Mouse (Mus musculus): ENCODE data around the gene Tctex1d4. TPM values are rescaled to one million over a fixed set of nuclear protein-coding genes. Genes with fewer than 3 reads are reported as not detected.

The Tctex1d4 gene
- polyA plus RNA-seq, 1 experiment from 2014 or later: not detected

- Histone ChIP-seq H3K9me3 (replicated peaks) (no peaks in the 10 kb centered on the region), H3K4me1 (peaks cover 11% of the 10 kb centered on the region), H3K27me3 (replicated peaks) (no peaks in the 10 kb centered on the region), H3K36me3 (peaks cover 38% of the 10 kb centered on the region), H3K9ac (replicated peaks) (no peak overlapping the region), H3K4me2 (no peak overlapping the region), H3K27ac (replicated peaks) (no peak overlapping the region), H3K4me3 (replicated peaks) (no peak overlapping the region)
- WGBS: 80% methylated on average over 10 of the region's 10 CpGs
- no peak for ATAC-seq (ENCODE audit: low FRiP score)
Measured at GRCm38 (mm10) chr4:117104672-117105071, 21.9 kb upstream of the Tctex1d4 start.

GRCm38 (mm10) chr4:117105127-117105526 lies 21.5 kb upstream of the Tctex1d4 start:
- Histone ChIP-seq H3K4me1 (peaks cover 11% of the 10 kb centered on the region), H3K9me3 (replicated peaks) (no peaks in the 10 kb centered on the region), H3K36me3 (peaks cover 42% of the 10 kb centered on the region), H3K9ac (replicated peaks) (no peak overlapping the region), H3K4me2 (no peak overlapping the region), H3K27ac (replicated peaks) (no peak overlapping the region), H3K27me3 (replicated peaks) (no peaks in the 10 kb centered on the region), H3K4me3 (replicated peaks) (no peak overlapping the region)
- ATAC-seq (ENCODE audit: low FRiP score): no peak
- WGBS: 52% methylated on average over 10 of the region's 10 CpGs

DNA sequence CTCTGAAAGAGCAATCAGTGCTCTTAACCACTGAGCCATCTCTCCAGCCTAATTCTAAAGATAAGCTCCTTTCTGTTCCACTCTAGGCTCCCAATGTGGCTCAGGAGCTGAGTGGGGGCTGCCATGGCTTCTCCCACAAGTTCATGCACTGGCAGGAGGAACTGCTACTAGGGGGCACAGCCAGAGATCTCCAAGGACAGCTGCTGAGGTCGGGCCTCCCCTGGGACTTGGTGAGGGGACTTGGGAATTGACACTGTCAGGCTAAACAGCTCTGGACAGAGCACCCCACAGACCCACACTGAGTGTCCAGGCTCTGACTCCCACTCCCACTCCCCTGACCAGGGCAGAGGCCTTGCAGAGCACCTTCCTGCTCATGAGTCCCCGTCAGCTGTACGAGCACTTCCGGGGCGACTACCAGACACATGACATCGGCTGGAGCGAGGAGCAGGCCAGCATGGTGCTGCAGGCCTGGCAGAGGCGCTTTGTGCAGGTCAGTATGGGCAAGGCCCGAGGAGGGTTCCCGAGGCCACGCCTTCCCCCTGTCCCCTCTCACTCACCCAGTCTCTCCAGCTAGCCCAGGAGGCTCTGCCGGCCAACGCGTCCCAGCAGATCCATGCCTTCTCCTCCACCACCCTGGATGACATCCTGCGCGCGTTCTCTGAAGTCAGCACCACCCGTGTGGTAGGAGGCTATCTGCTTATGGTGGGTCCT lies 18.6 kb upstream of the Tctex1d4 start:
- Histone ChIP-seq H3K27me3 (replicated peaks) (no peaks in the 10 kb centered on the region), H3K9me3 (replicated peaks) (no peaks in the 10 kb centered on the region), H3K4me3 (replicated peaks) (no peak overlapping the region), H3K4me2 (no peak overlapping the region), H3K9ac (replicated peaks) (no peak overlapping the region), H3K4me1 (peaks cover 11% of the 10 kb centered on the region), H3K36me3 (peaks cover 53% of the 10 kb centered on the region), H3K27ac (replicated peaks) (no peak overlapping the region)
- 90% methylated on average over 18 of the region's 18 CpGs for WGBS
- ATAC-seq (ENCODE audit: low FRiP score): no peak

GRCm38 (mm10) chr4:117108524-117108849 lies 18.1 kb upstream of the Tctex1d4 start:
- H3K36me3 ChIP-seq: peaks cover 58% of the 10 kb centered on the region
- no peak for ATAC-seq (ENCODE audit: low FRiP score)
- no peaks in the 10 kb centered on the region for H3K27me3 ChIP-seq (replicated peaks)
- peaks cover 11% of the 10 kb centered on the region for H3K4me1 ChIP-seq
- no peaks in the 10 kb centered on the region for H3K9me3 ChIP-seq (replicated peaks)
- no peak overlapping the region for H3K9ac ChIP-seq (replicated peaks)
- H3K4me3 ChIP-seq (replicated peaks): no peak overlapping the region
- 91% methylated on average over 6 of the region's 6 CpGs for WGBS
- no peak overlapping the region for H3K27ac ChIP-seq (replicated peaks)
- H3K4me2 ChIP-seq: no peak overlapping the region

- no peak overlapping the region for H3K9ac ChIP-seq (replicated peaks)
- no peak overlapping the region for H3K4me3 ChIP-seq (replicated peaks)
- no peak for ATAC-seq (ENCODE audit: low FRiP score)
- H3K4me2 ChIP-seq: no peak overlapping the region
- peaks cover 11% of the 10 kb centered on the region for H3K4me1 ChIP-seq
- WGBS: 93% methylated on average over 25 of the region's 25 CpGs
- no peaks in the 10 kb centered on the region for H3K27me3 ChIP-seq (replicated peaks)
- H3K27ac ChIP-seq (replicated peaks): no peak overlapping the region
- H3K36me3 ChIP-seq: peaks cover 66% of the 10 kb centered on the region
- H3K9me3 ChIP-seq (replicated peaks): no peaks in the 10 kb centered on the region
Measured at GRCm38 (mm10) chr4:117109330-117109729, 17.3 kb upstream of the Tctex1d4 start.

GRCm38 (mm10) chr4:117110249-117110648 lies 16.3 kb upstream of the Tctex1d4 start:
- no peak for ATAC-seq (ENCODE audit: low FRiP score)
- no peaks in the 10 kb centered on the region for H3K27me3 ChIP-seq (replicated peaks)
- WGBS: 93% methylated on average over 13 of the region's 13 CpGs
- peaks cover 73% of the 10 kb centered on the region for H3K36me3 ChIP-seq
- H3K4me3 ChIP-seq (replicated peaks): no peak overlapping the region
- no peak overlapping the region for H3K27ac ChIP-seq (replicated peaks)
- H3K9ac ChIP-seq (replicated peaks): no peak overlapping the region
- H3K9me3 ChIP-seq (replicated peaks): no peaks in the 10 kb centered on the region
- H3K4me1 ChIP-seq: peaks cover 5% of the 10 kb centered on the region; the same call in 1 of the 2 replicates
- no peak overlapping the region for H3K4me2 ChIP-seq

DNA sequence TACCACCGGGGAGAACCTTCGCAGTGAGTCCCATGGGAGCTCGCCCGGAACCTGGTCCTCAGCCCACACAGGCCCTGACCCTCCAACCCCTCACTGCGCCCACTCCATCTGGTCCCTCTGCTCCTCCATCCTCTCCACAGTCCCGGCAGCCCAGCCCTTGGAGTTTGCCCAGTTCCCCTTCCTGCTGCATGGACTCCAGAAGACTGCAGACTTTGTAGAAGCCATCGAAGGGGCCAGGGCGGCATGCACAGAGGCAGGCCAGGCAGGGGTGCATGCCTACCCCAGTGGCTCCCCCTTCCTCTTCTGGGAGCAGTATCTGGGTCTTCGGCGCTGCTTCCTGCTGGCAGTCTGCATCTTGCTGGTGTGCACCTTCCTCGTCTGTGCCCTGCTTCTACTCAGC lies 15.6 kb upstream of the Tctex1d4 start:
- Histone ChIP-seq H3K9ac (replicated peaks) (no peak overlapping the region), H3K4me2 (no peak overlapping the region), H3K9me3 (replicated peaks) (no peaks in the 10 kb centered on the region), H3K27ac (replicated peaks) (no peak overlapping the region), H3K4me3 (replicated peaks) (no peak overlapping the region), H3K36me3 (peaks cover 73% of the 10 kb centered on the region), H3K27me3 (replicated peaks) (no peaks in the 10 kb centered on the region), H3K4me1 (peaks cover under 1% of the 10 kb centered on the region; the same call in 1 of the 2 replicates)
- ATAC-seq (ENCODE audit: low FRiP score): no peak
- 90% methylated on average over 11 of the region's 11 CpGs for WGBS

DNA sequence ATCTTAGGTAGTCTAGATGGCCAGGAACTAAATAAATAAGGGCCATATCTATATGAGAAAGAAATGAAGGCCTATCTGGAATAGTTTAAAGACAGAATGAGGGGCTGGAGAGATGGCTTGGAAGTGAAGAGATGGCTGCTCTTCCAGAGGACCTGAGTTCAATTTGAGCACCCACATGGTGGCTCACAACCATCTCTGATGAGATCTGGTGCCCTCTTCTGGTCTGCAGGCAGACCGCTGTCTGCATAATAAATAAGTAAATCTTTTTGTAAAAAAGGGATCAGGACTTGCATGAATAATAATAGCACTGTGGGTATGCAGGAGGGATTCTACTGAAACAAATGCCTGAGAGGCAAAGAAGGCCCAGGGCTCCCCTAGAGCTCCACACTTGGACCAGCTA lies 13.4 kb upstream of the Tctex1d4 start:
- WGBS: 93% methylated on average over 1 of the region's 1 CpGs
- Histone ChIP-seq H3K4me3 (replicated peaks) (no peak overlapping the region), H3K4me1 (no peaks in the 10 kb centered on the region), H3K9ac (replicated peaks) (no peak overlapping the region), H3K36me3 (peaks cover 65% of the 10 kb centered on the region), H3K27me3 (replicated peaks) (no peaks in the 10 kb centered on the region), H3K9me3 (replicated peaks) (no peaks in the 10 kb centered on the region), H3K27ac (replicated peaks) (no peak overlapping the region), H3K4me2 (no peak overlapping the region)
- ATAC-seq (ENCODE audit: low FRiP score): no peak

DNA sequence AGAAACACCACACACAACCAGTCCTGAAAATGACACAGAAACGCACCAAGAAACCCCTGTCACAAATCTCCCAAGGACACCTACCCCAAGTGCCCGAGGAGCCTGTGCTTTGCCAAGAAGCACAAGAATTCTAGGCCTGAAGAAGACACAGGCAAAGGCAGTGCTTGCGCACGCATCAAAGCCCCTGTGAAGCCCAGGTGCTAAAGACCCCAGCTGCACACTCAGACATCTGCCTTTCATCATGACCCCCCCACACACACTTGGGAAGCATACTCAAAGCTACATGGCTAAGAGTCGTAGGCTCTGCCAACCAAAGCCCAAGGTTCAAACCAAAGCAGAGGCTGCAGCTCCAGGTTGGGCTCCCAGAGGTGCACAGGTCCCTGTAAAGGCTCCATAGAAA lies 11.0 kb upstream of the Tctex1d4 start:
- Histone ChIP-seq H3K9me3 (replicated peaks) (no peaks in the 10 kb centered on the region), H3K4me3 (replicated peaks) (no peak overlapping the region), H3K4me1 (peaks cover 8% of the 10 kb centered on the region), H3K27me3 (replicated peaks) (no peaks in the 10 kb centered on the region), H3K36me3 (peaks cover 42% of the 10 kb centered on the region), H3K27ac (replicated peaks) (no peak overlapping the region), H3K4me2 (no peak overlapping the region), H3K9ac (replicated peaks) (no peak overlapping the region)
- 90% methylated on average over 5 of the region's 5 CpGs for WGBS
- no peak for ATAC-seq (ENCODE audit: low FRiP score)

- Histone ChIP-seq H3K9me3 (replicated peaks) (no peaks in the 10 kb centered on the region), H3K4me2 (no peak overlapping the region), H3K9ac (replicated peaks) (no peak overlapping the region), H3K36me3 (peaks cover 26% of the 10 kb centered on the region), H3K27ac (replicated peaks) (no peak overlapping the region), H3K27me3 (replicated peaks) (no peaks in the 10 kb centered on the region), H3K4me3 (replicated peaks) (no peak overlapping the region), H3K4me1 (peaks cover 15% of the 10 kb centered on the region)
- ATAC-seq (ENCODE audit: low FRiP score): no peak
- WGBS: 95% methylated on average over 7 of the region's 7 CpGs
Measured at GRCm38 (mm10) chr4:117117931-117118330, 8.7 kb upstream of the Tctex1d4 start.

DNA sequence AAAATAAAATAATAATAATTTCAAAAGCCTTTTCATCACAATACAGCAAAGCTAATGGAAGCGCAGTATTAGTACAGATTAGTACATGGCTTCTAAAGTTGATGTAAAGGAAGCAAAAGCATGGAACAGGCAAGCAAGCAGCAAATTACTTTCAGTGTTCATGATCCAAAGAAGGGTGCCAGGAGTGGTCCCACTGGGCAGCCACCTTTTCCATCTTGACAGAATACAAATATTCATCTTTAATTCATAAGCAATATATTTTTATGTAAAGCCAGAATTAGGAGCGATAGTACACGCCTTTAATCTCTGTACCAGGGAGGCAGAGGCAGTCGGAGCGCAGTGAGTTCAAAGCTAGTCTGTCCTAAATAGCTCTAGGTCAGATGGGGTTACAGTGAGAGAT lies 7.0 kb upstream of the Tctex1d4 start:
- Histone ChIP-seq H3K4me2 (peak overlapping the region; percentile 97), H3K9ac (replicated peaks) (peak overlapping the region; percentile 75), H3K4me1 (peaks cover 19% of the 10 kb centered on the region), H3K4me3 (replicated peaks) (peak overlapping the region; percentile 81), H3K27me3 (replicated peaks) (no peaks in the 10 kb centered on the region), H3K9me3 (replicated peaks) (no peaks in the 10 kb centered on the region), H3K36me3 (peaks cover 10% of the 10 kb centered on the region), H3K27ac (replicated peaks) (peak overlapping the region; percentile 92)
- WGBS: 70% methylated on average over 5 of the region's 5 CpGs
- ATAC-seq (ENCODE audit: low FRiP score): no peak; the same call in 1 of the 2 replicates

DNA sequence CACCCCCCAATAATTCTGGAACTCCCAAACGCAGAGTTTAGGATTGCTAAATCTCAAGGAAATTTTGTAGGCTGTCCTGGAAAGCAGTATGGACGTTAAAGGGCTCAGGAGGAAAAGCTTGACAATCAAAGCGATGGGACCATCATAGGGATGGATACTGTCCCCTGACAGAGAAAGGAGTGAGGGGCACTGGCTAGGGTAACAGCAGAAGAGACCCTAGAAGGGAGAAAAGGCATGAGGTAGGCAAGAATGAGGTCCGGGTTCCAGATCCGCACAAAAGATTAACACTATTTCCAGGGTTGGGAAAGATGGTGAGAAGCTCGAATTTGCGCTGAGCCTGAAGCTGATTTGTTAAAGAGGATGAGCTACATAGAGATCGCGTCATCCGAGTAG lies 6.5 kb upstream of the Tctex1d4 start:
- peak; percentile 18; the same call in 1 of the 2 replicates for ATAC-seq (ENCODE audit: low FRiP score)
- peaks cover 23% of the 10 kb centered on the region for H3K4me1 ChIP-seq
- H3K4me2 ChIP-seq: peak overlapping the region; percentile 97
- 6% methylated on average over 10 of the region's 10 CpGs for WGBS
- H3K27me3 ChIP-seq (replicated peaks): no peaks in the 10 kb centered on the region
- H3K36me3 ChIP-seq: peaks cover 6% of the 10 kb centered on the region
- peak overlapping the region; percentile 81 for H3K4me3 ChIP-seq (replicated peaks)
- peak overlapping the region; percentile 92 for H3K27ac ChIP-seq (replicated peaks)
- peak overlapping the region; percentile 75 for H3K9ac ChIP-seq (replicated peaks)
- H3K9me3 ChIP-seq (replicated peaks): no peaks in the 10 kb centered on the region

All from neural tube, embryonic 15.5 days (tissue).